Mouse (Mus musculus) neural tube, embryonic 11.5 days (tissue): ENCODE results near the gene Hist1h1c. TPM values are rescaled to one million over a fixed set of nuclear protein-coding genes. Genes with fewer than 3 reads are reported as not detected.
"Not testable (repeated sequence)": the region's sequence is repeated elsewhere in the genome, so short reads cannot be mapped to it uniquely, and the experiment has no call there.

Experiments
- ATAC-seq: fragments of 200-750 bp; cut with Nextera tagmentation; 2 replicates; pipeline ENCODE4 v1.8.0; 2017; ENCODE audit warnings: moderate number of reproducible peaks, mild to moderate bottlenecking, moderate TSS enrichment, moderate library complexity; ENCODE audit not compliant: insufficient read depth, low FRiP score, low TSS enrichment
- DNase-seq: peaks from one replicate; pipeline ENCODE4 v3.0.0-alpha.2; 2015; ENCODE audit warnings: low spot score
- H3K27ac ChIP-seq: fragments of 300-500 bp; sonication (generic); 2 replicates; pipeline ENCODE4 v1.5.1; 2014; ENCODE audit warnings: low read depth, mild to moderate bottlenecking, low read length
- H3K27me3 ChIP-seq: fragments of 300-500 bp; sonication (generic); 2 replicates; pipeline ENCODE4 v1.6.1; 2014; ENCODE audit warnings: mild to moderate bottlenecking, low read length, mixed read lengths; ENCODE audit not compliant: control insufficient read depth, insufficient read depth
- H3K36me3 ChIP-seq: fragments of 300-500 bp; sonication (generic); 2 replicates; pipeline ENCODE4 v1.6.1; 2014; ENCODE audit warnings: mild to moderate bottlenecking, low read length, moderate library complexity, mixed read lengths; ENCODE audit not compliant: control insufficient read depth, insufficient read depth
- H3K4me1 ChIP-seq: fragments of 300-500 bp; sonication (generic); 2 replicates; pipeline ENCODE4 v1.6.1; 2014; ENCODE audit warnings: low read length, mixed read lengths; ENCODE audit not compliant: control insufficient read depth, insufficient read depth
- H3K4me2 ChIP-seq: fragments of 300-500 bp; sonication (generic); 2 replicates; pipeline ENCODE4 v1.6.1; 2014; ENCODE audit warnings: low read depth, mild to moderate bottlenecking, moderate library complexity
- H3K4me3 ChIP-seq: fragments of 300-500 bp; sonication (generic); 2 replicates; pipeline ENCODE4 v1.5.1; 2014; ENCODE audit warnings: low read depth, low read length
- H3K9ac ChIP-seq: fragments of 300-500 bp; sonication (generic); 2 replicates; pipeline ENCODE4 v1.6.1; 2014; ENCODE audit warnings: mild to moderate bottlenecking, low read length
- H3K9me3 ChIP-seq: fragments of 300-500 bp; sonication (generic); 2 replicates; pipeline ENCODE4 v1.6.1; 2016; ENCODE audit warnings: low read length; ENCODE audit not compliant: control insufficient read depth
- WGBS: fragments of 180-500 bp; shearing (Covaris S2); extraction: QIAGEN DNeasy Blood & Tissue Kit; methylation state at CpG from one replicate; pipeline ENCODE4 v1.1.7; 2014; 5-methylcytosine and 5-hydroxymethylcytosine counted together
- polyA plus RNA-seq: library from polyadenylated mRNA; unstranded; fragments of >200 nt; fragmentation: Nextera tagmentation; extraction: Ambion mirVana; gene quantifications from 2 replicates; pipeline ENCODE4 v1.2.1, GENCODE M21; 2014

Gene Hist1h1c
- polyA plus RNA-seq, 1 experiment from 2014 or later = 12.2 TPM

- not testable (repeated sequence) for H3K9me3 ChIP-seq
Observed at GRCm38 (mm10) chr13:23752067-23752741, 13.6 kb downstream of the Hist1h1c start, which contains the start of gene Hist1h3b. Hist1h3b (plus strand) TSS chr13:23752267.

DNA sequence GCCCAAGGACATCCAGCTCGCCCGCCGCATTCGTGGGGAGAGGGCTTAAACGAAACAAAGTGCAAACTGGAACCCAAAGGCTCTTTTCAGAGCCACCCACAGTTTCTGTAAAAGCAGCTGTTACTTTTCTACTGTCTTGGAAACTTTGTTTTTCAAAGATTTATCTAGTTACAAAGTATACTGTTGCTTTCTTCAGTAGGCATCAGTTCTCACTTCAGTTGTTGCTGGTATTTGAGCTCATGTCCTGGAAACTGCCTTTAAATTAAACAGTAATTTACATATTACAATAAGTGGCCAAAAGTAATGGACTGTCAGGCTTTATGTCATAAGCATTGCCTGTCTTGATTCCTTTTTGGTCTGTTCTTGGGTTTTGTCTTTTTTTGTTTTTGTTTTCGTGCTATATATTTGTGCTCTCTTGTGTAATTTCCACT is 14.1 kb downstream of the Hist1h1c start:
- Histone ChIP-seq H3K4me3 (peak overlapping the region; percentile 34), H3K27ac (peak overlapping the region; percentile 73), H3K27me3 (no peaks in the 10 kb centered on the region), H3K9me3 (no peaks in the 10 kb centered on the region), H3K4me2 (peak overlapping the region; percentile 50), H3K9ac (peak overlapping the region; percentile 65), H3K4me1 (peaks cover 9% of the 10 kb centered on the region; the same call in 1 of the 2 replicates), H3K36me3 (no peaks in the 10 kb centered on the region)
- ATAC-seq (no peak), DNase-seq (no peak)
- WGBS = 3% methylated on average over 6 of the region's 6 CpGs

More at GRCm38 (mm10) chr13:23752067-23752741, 13.6 kb downstream of the Hist1h1c start, which contains the start of gene Hist1h3b:
- H3K27ac ChIP-seq = peak within 1 kb of the TSS; percentile 85
- peak within 1 kb of the TSS; percentile 36 for H3K4me3 ChIP-seq
- not testable (repeated sequence) for H3K36me3 ChIP-seq, H3K4me1 ChIP-seq, H3K27me3 ChIP-seq
- peak; percentile 93 for DNase-seq
- peak; percentile 87 for ATAC-seq
- H3K9ac ChIP-seq = peak within 1 kb of the TSS; percentile 65
- under 1% methylated on average over 15 of the region's 47 CpGs for WGBS
- peak within 1 kb of the TSS; percentile 50 for H3K4me2 ChIP-seq

GRCm38 (mm10) chr13:23753314-23754078 is 14.9 kb downstream of the Hist1h1c start:
- Histone ChIP-seq H3K36me3 (no peaks in the 10 kb centered on the region), H3K27ac (0 out of 2 replicates have a peak overlapping the region, but pooled peaks have one; percentile 35), H3K4me2 (no peak overlapping the region), H3K27me3 (no peaks in the 10 kb centered on the region), H3K9me3 (no peaks in the 10 kb centered on the region), H3K9ac (no peak overlapping the region), H3K4me3 (no peak overlapping the region), H3K4me1 (peaks cover 3% of the 10 kb centered on the region; the same call in 1 of the 2 replicates)
- no peak for ATAC-seq
- no peak for DNase-seq
- WGBS = 62% methylated on average over 4 of the region's 4 CpGs

GRCm38 (mm10) chr13:23755000-23755399 is 16.4 kb downstream of the Hist1h1c start:
- no peaks in the 10 kb centered on the region for H3K9me3 ChIP-seq
- ATAC-seq (no peak), DNase-seq (no peak)
- H3K9ac ChIP-seq = no peak overlapping the region
- H3K4me3 ChIP-seq = no peak overlapping the region
- no peaks in the 10 kb centered on the region for H3K27me3 ChIP-seq
- H3K4me1 ChIP-seq = peaks cover 3% of the 10 kb centered on the region; the same call in 1 of the 2 replicates
- H3K4me2 ChIP-seq = no peak overlapping the region
- no peak overlapping the region for H3K27ac ChIP-seq
- no peaks in the 10 kb centered on the region for H3K36me3 ChIP-seq

DNA sequence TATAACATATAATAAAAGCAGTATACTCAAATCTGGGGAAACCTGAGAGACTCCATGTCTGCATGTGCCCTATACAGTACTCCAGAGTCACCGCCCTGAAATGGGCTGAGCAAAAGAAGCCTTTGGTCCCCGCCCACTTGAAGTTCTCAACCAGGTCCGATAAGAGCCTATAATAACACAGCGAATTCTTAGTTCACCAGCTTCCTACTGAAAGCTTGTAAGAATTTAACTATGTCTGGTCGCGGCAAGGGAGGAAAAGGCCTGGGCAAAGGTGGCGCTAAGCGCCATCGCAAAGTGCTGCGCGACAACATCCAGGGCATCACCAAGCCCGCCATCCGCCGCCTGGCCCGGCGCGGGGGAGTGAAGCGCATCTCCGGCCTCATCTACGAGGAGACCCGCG is 18.2 kb downstream of the Hist1h1c start, which contains the start of gene Hist1h4b:
Hist1h4b (plus strand) TSS at position 224 of the 400 bp plus-strand sequence.
- 0% methylated on average over 15 of the region's 22 CpGs for WGBS

DNA sequence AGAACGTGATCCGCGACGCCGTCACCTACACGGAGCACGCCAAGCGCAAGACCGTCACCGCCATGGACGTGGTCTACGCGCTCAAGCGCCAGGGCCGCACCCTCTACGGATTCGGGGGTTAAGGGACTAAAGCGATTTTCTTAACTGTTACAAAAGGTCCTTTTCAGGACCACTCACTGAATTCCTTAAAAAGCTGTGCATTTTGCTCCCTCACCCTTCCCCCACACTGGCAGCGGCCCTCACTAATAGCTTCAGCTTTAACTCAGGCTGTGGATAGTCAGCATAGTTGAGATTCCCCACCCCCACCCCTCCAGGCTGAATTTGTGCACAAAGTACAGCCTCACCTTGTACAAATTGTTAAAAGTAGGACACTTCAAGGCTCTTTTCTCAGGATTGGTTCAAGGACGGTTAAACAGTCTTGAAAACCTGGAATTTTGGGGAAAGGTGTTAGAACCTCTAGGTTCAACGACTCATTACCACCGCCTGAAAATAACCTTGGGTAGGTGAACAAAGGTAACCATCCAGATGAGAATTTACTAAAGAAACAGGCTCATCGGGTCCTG is 18.7 kb downstream of the Hist1h1c start:
- DNase-seq (peak; percentile 61), ATAC-seq (peak; percentile 4; the same call in 1 of the 2 replicates)
- Histone ChIP-seq H3K9me3 (no peaks in the 10 kb centered on the region), H3K4me3 (peak overlapping the region; percentile 34), H3K4me2 (peak overlapping the region; percentile 50), H3K4me1 (peaks cover 3% of the 10 kb centered on the region; the same call in 1 of the 2 replicates), H3K27me3 (no peaks in the 10 kb centered on the region), H3K36me3 (no peaks in the 10 kb centered on the region), H3K27ac (peak overlapping the region; percentile 80), H3K9ac (peak overlapping the region; percentile 54)
- WGBS = 2% methylated on average over 17 of the region's 23 CpGs

More for the DNA sequence above, 18.2 kb downstream of the Hist1h1c start, which contains the start of gene Hist1h4b:
- Histone ChIP-seq H3K36me3 (no peaks in the 10 kb centered on the region), H3K4me2 (peak within 1 kb of the TSS; percentile 50), H3K9me3 (no peaks in the 10 kb centered on the region), H3K27ac (peak within 1 kb of the TSS; percentile 80), H3K4me3 (peak within 1 kb of the TSS; percentile 34), H3K4me1 (peaks cover 3% of the 10 kb centered on the region; the same call in 1 of the 2 replicates), H3K9ac (peak within 1 kb of the TSS; percentile 54), H3K27me3 (no peaks in the 10 kb centered on the region)
- ATAC-seq (peak; percentile 60), DNase-seq (peak; percentile 86)

DNA sequence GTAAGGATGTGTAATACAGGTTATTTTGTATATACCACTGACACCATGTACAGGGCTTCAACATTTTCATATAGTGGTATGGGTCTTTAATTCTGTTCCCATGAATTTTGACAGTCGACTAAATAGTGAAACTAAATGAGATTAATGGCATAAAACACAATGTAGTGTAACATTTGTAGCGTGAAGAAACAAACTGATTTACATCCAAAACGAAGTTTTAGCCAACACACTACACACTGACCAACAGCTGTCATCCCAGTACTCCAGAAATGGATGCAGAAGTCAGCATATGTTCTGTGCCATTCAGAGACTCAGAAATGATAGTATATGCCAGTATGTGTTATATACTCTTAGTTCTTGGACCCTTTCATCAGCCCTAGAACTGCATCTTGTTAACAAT is 19.3 kb downstream of the Hist1h1c start:
- H3K27ac ChIP-seq = 0 out of 2 replicates have a peak overlapping the region, but pooled peaks have one; percentile 27
- H3K4me2 ChIP-seq = no peak overlapping the region; the same call in 1 of the 2 replicates
- H3K9me3 ChIP-seq = no peaks in the 10 kb centered on the region
- H3K36me3 ChIP-seq = no peaks in the 10 kb centered on the region
- WGBS = 46% methylated on average over 3 of the region's 3 CpGs
- no peak for ATAC-seq
- no peak for DNase-seq
- no peaks in the 10 kb centered on the region for H3K27me3 ChIP-seq
- no peak overlapping the region for H3K4me3 ChIP-seq
- H3K9ac ChIP-seq = no peak overlapping the region
- peaks cover 3% of the 10 kb centered on the region; the same call in 1 of the 2 replicates for H3K4me1 ChIP-seq

DNA sequence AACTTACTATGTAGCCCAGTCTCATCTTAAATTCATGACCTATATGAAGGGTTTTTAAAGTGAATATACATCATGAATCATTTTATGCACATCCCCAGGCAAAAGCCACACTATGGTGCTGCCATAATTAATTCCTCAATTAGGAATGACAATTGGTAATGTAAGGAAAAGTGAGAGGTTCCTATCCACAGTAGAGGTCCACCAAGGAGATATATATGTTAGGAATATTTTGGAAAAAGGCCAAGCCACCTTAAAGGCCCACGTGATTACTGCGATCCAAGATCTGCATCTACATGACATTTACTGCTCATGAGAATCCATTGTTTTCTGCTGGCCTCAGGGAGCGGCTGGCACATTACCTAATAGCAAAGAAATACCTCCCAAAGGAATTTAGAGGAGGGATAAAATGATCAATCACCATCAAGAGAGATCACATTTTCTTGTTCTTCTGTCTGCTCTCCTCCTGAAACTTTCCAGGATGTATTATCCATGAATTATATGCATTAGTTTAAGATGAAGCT is 20.7 kb downstream of the Hist1h1c start:
- Histone ChIP-seq H3K9me3 (no peaks in the 10 kb centered on the region), H3K27me3 (no peaks in the 10 kb centered on the region), H3K4me3 (no peak overlapping the region), H3K27ac (no peak overlapping the region), H3K9ac (no peak overlapping the region), H3K4me1 (peaks cover 3% of the 10 kb centered on the region; the same call in 1 of the 2 replicates), H3K36me3 (no peaks in the 10 kb centered on the region), H3K4me2 (no peak overlapping the region)
- WGBS = 55% methylated on average over 3 of the region's 3 CpGs
- DNase-seq (no peak), ATAC-seq (no peak)
